Mouse (Mus musculus) embryonic fibroblast, embryonic 13.5 days (primary cell): ENCODE data around the gene Twf1. TPM values are rescaled to one million over a fixed set of nuclear protein-coding genes. Genes with fewer than 3 reads are reported as not detected.

ENCODE experiments used
- H3K27ac ChIP-seq: 2 replicates; pipeline ENCODE4 v1.5.1; 2012; ENCODE audit warnings: low read length, control low read depth, inconsistent platforms; ENCODE audit not compliant: insufficient read depth
- H3K4me1 ChIP-seq: 2 replicates; pipeline ENCODE4 v1.6.1; 2011; ENCODE audit warnings: low read length; ENCODE audit not compliant: control insufficient read depth, insufficient read depth
- H3K4me3 ChIP-seq: 2 replicates; pipeline ENCODE4 v1.5.1; 2011; ENCODE audit warnings: mild to moderate bottlenecking, control low read depth, low read length; ENCODE audit not compliant: insufficient read depth
- CTCF ChIP-seq: IDR thresholded peaks from 2 replicates; pipeline ENCODE4 v1.5.1; 2011; ENCODE audit warnings: mild to moderate bottlenecking, control low read depth, low read length, moderate library complexity, borderline replicate concordance; ENCODE audit not compliant: insufficient read depth
- POLR2A ChIP-seq: IDR thresholded peaks from 2 replicates; pipeline ENCODE4 v1.6.1; 2011; ENCODE audit warnings: low read depth, mild to moderate bottlenecking, control low read depth, low read length, moderate library complexity
- polyA plus RNA-seq: library from polyadenylated mRNA; stranded (reverse); fragments of >200 nt; gene quantifications from 2 replicates; pipeline ENCODE4 v1.2.4, GENCODE M21; 2011; ENCODE audit warnings: low read depth; ENCODE audit not compliant: missing spikeins, insufficient read length

The Twf1 gene
- 197 and 210 TPM in 2 replicates for polyA plus RNA-seq

GRCm38 (mm10) chr15:94589219-94590075 is at the start of gene Twf1:
Gene Twf1 (minus strand): TSS chr15:94589889.
- Histone ChIP-seq H3K4me3 (peak within 1 kb of the TSS; percentile 100), H3K4me1 (no peaks in the 10 kb centered on the region; the same call in none of the 2 replicates), H3K27ac (peak within 1 kb of the TSS; percentile 53; the same call in 1 of the 2 replicates)
- TF ChIP-seq CTCF, result no peak
- peak; percentile 62 for TF ChIP-seq POLR2A

- no peak overlapping the region for H3K27ac ChIP-seq
- TF ChIP-seq CTCF, result no peak
- no peak for TF ChIP-seq POLR2A
Measured at GRCm38 (mm10) chr15:94639126-94639525, 49.4 kb upstream of the Twf1 start.

GRCm38 (mm10) chr15:94638207-94638606 is 48.5 kb upstream of the Twf1 start:
- Histone ChIP-seq H3K27ac (no peak overlapping the region), H3K4me1 (no peaks in the 10 kb centered on the region), H3K4me3 (no peak overlapping the region)

More at GRCm38 (mm10) chr15:94639126-94639525, 49.4 kb upstream of the Twf1 start:
- Histone ChIP-seq H3K4me1 (no peaks in the 10 kb centered on the region), H3K4me3 (no peak overlapping the region)

DNA sequence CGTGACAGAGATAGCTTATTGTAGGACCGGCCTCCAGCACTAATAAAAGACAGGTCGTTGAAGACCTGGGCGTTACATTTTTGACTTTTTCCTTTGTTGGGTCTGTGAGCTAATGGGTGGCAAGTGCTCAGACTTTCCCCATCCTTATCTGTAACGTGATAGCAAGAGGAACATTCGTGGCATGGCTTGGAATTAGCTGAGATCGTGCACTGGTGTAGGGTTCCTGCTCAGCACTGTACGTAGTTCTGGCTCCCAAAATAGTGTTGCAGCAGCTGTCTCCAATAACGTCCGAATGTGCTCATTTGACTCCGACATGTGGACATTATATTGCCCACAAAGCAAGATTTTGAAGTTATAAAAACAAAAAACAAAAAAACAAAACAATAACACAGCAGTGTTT is 44.8 kb upstream of the Twf1 start:
- Histone ChIP-seq H3K27ac (no peak overlapping the region), H3K4me1 (no peaks in the 10 kb centered on the region), H3K4me3 (no peak overlapping the region)
- TF ChIP-seq POLR2A, result no peak
- TF ChIP-seq CTCF, result no peak

More at GRCm38 (mm10) chr15:94638207-94638606, 48.5 kb upstream of the Twf1 start:
- TF ChIP-seq POLR2A, result no peak

- Histone ChIP-seq H3K4me1 (no peaks in the 10 kb centered on the region), H3K27ac (no peak overlapping the region), H3K4me3 (no peak overlapping the region)
- TF ChIP-seq POLR2A (no peak), CTCF (no peak)
Measured at GRCm38 (mm10) chr15:94630553-94630952, 40.9 kb upstream of the Twf1 start.

GRCm38 (mm10) chr15:94628830-94629601 is 39.3 kb upstream of the Twf1 start, which contains the start of gene Tmem117:
Gene Tmem117 (plus strand): TSS chr15:94629232.
- peak within 1 kb of the TSS; percentile 39 for H3K4me3 ChIP-seq
- no peaks in the 10 kb centered on the region for H3K4me1 ChIP-seq
- TF ChIP-seq POLR2A, result no peak
- TF ChIP-seq CTCF, result no peak
- H3K27ac ChIP-seq, result no peak within 1 kb of the TSS

- no peak for TF ChIP-seq CTCF
- no peak for TF ChIP-seq POLR2A
- Histone ChIP-seq H3K4me1 (no peaks in the 10 kb centered on the region), H3K4me3 (peak overlapping the region; percentile 39), H3K27ac (no peak overlapping the region)
Measured at GRCm38 (mm10) chr15:94628463-94628829, 38.8 kb upstream of the Twf1 start.

DNA sequence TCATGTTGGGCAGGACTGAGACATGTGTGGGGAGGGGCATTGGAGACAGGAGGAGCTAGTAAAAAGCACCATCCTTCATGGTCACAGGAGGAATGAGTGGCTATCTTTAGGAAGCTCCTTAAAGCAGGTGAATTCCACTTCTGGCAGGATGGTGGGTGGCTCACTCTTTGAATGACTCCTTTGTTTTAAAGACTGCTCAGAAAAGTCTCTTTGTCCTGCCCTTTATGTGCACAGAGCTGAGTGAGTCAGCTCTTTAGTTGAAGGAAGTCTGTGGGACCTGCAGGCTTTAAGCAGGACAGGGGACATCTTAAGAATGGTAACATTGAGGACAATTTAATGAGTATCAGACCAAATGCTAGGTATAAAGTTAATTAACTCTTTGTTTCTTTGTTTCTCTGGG is 31.2 kb upstream of the Twf1 start:
- H3K4me3 ChIP-seq, result no peak overlapping the region
- no peaks in the 10 kb centered on the region; the same call in 1 of the 2 replicates for H3K4me1 ChIP-seq
- H3K27ac ChIP-seq, result no peak overlapping the region
- TF ChIP-seq CTCF, result no peak
- TF ChIP-seq POLR2A, result no peak

GRCm38 (mm10) chr15:94616036-94616435 is 26.3 kb upstream of the Twf1 start:
- Histone ChIP-seq H3K27ac (no peak overlapping the region), H3K4me1 (no peaks in the 10 kb centered on the region; the same call in 1 of the 2 replicates), H3K4me3 (no peak overlapping the region)
- TF ChIP-seq CTCF (no peak), POLR2A (no peak)
